Comparison of ENCODE assay signal across 15 mouse cellular contexts in genomic region chr2:174050339-174050685, GRCm38 (mm10). TPM values are rescaled to one million over a fixed set of nuclear protein-coding genes. Genes with fewer than 3 reads are reported as not detected.
DNase-seq lines count a peak whose midpoint lies in the region; ATAC-seq lines count a peak whose summit lies in the region.
"Had no signal": no experiment of that assay in that cellular context is flagged by ENCODE, and none has a peak within 500 bp of the region (broad histone marks: within the 10 kb centered on the region; RNA-seq: fewer than 3 reads in every experiment).

No protein-coding gene starts in this region.

- H3K9ac ChIP-seq in hindbrain, embryonic 16.5 days (ENCODE audit: low read depth, low read length): no peak overlapping the region
- no peak overlapping the region for H3K9ac ChIP-seq in embryonic facial prominence, embryonic 12.5 days
- no peak overlapping the region for H3K9ac ChIP-seq in limb, embryonic 12.5 days (replicated peaks)

- WGBS in hindbrain, embryonic 10.5 days: 14% methylated on average over 3 of the region's 3 CpGs
- WGBS in hindbrain, embryonic 16.5 days: 11% methylated on average over 3 of the region's 3 CpGs
- WGBS in embryonic facial prominence, embryonic 10.5 days: 23% methylated on average over 3 of the region's 3 CpGs
- WGBS in embryonic facial prominence, embryonic 12.5 days: 8% methylated on average over 3 of the region's 3 CpGs
- WGBS in limb, embryonic 12.5 days: 6% methylated on average over 3 of the region's 3 CpGs

- 0 out of 2 replicates have a peak, but pooled peaks cover 6% of the 10 kb centered on the region for H3K9me3 ChIP-seq in hindbrain, embryonic 10.5 days
- H3K9me3 ChIP-seq in hindbrain, embryonic 16.5 days (ENCODE audit: control insufficient read depth, low read length): no peaks in the 10 kb centered on the region; the same call in 1 of the 2 replicates
- H3K9me3 ChIP-seq in embryonic facial prominence, embryonic 10.5 days: 0 out of 2 replicates have a peak, but pooled peaks cover 7% of the 10 kb centered on the region
- H3K9me3 ChIP-seq in embryonic facial prominence, embryonic 12.5 days: peaks cover 6% of the 10 kb centered on the region; the same call in 1 of the 2 replicates
- H3K9me3 ChIP-seq in limb, embryonic 12.5 days: 0 out of 2 replicates have a peak, but pooled peaks cover 8% of the 10 kb centered on the region

- no peak for DNase-seq in hindbrain, embryonic 10.5 days (ENCODE audit: low spot score)
- no peak for DNase-seq in embryonic facial prominence, embryonic 10.5 days (ENCODE audit: low spot score)
- no peak for DNase-seq in c-Kit-positive CD71-positive TER-119-positive erythroid progenitor cells, embryonic 14.5 days (ENCODE audit: low spot score)
- no peak for DNase-seq in thymus, postnatal 4 days
- DNase-seq in retina, embryonic 14.5 days (ENCODE audit: low spot score): no peak
- DNase-seq: adrenal gland, postnatal 36 days; cerebellum, postnatal 25 days; heart, postnatal 10 days; kidney, adult 2 months; kidney, postnatal 4 days; right cerebral cortex, postnatal 25 days had no signal

- ATAC-seq in hindbrain, embryonic 16.5 days: no peak
- ATAC-seq in embryonic facial prominence, embryonic 12.5 days (ENCODE audit: insufficient number of reproducible peaks, insufficient read depth, low FRiP score, low TSS enrichment): no peak
- no peak for ATAC-seq in limb, embryonic 12.5 days (ENCODE audit: insufficient number of reproducible peaks, insufficient read depth, low FRiP score, low TSS enrichment, low read depth)
- ATAC-seq: CD4-positive, CD25-positive, alpha-beta regulatory T cell, adult 4 months had no signal

- peaks cover 50% of the 10 kb centered on the region for H3K4me1 ChIP-seq in hindbrain, embryonic 10.5 days (replicated peaks)
- H3K4me1 ChIP-seq in hindbrain, embryonic 16.5 days (ENCODE audit: control insufficient read depth, insufficient read depth, low read depth, low read length): peaks cover 15% of the 10 kb centered on the region
- peaks cover 36% of the 10 kb centered on the region for H3K4me1 ChIP-seq in embryonic facial prominence, embryonic 10.5 days
- peaks cover 19% of the 10 kb centered on the region for H3K4me1 ChIP-seq in embryonic facial prominence, embryonic 12.5 days
- H3K4me1 ChIP-seq in limb, embryonic 12.5 days (replicated peaks): peaks cover 19% of the 10 kb centered on the region

- H3K4me2 ChIP-seq in hindbrain, embryonic 16.5 days (ENCODE audit: low read length): no peak overlapping the region
- H3K4me2 ChIP-seq in embryonic facial prominence, embryonic 12.5 days (replicated peaks): peak overlapping the region; percentile 18; the same call in 1 of the 2 replicates
- no peak overlapping the region for H3K4me2 ChIP-seq in limb, embryonic 12.5 days

- no peaks in the 10 kb centered on the region for H3K36me3 ChIP-seq in hindbrain, embryonic 10.5 days
- no peaks in the 10 kb centered on the region for H3K36me3 ChIP-seq in hindbrain, embryonic 16.5 days (ENCODE audit: control insufficient read depth, insufficient read depth, low read length)
- no peaks in the 10 kb centered on the region for H3K36me3 ChIP-seq in embryonic facial prominence, embryonic 10.5 days (replicated peaks)
- H3K36me3 ChIP-seq in embryonic facial prominence, embryonic 12.5 days: no peaks in the 10 kb centered on the region
- H3K36me3 ChIP-seq in limb, embryonic 12.5 days: no peaks in the 10 kb centered on the region

- 0 out of 2 replicates have a peak, but pooled peaks cover 7% of the 10 kb centered on the region for H3K27me3 ChIP-seq in hindbrain, embryonic 10.5 days (ENCODE audit: insufficient read depth, poor library complexity, severe bottlenecking)
- H3K27me3 ChIP-seq in hindbrain, embryonic 16.5 days (replicated peaks; ENCODE audit: control insufficient read depth, insufficient read depth, low read length): no peaks in the 10 kb centered on the region
- 0 out of 2 replicates have a peak, but pooled peaks cover 11% of the 10 kb centered on the region for H3K27me3 ChIP-seq in embryonic facial prominence, embryonic 10.5 days (replicated peaks; ENCODE audit: low read depth, poor library complexity, severe bottlenecking)
- H3K27me3 ChIP-seq in embryonic facial prominence, embryonic 12.5 days: no peaks in the 10 kb centered on the region
- peaks cover 10% of the 10 kb centered on the region; the same call in 1 of the 2 replicates for H3K27me3 ChIP-seq in limb, embryonic 12.5 days

- peak overlapping the region; percentile 87 for H3K27ac ChIP-seq in hindbrain, embryonic 10.5 days
- H3K27ac ChIP-seq in hindbrain, embryonic 16.5 days (ENCODE audit: low read depth, low read length): no peak overlapping the region
- H3K27ac ChIP-seq in embryonic facial prominence, embryonic 10.5 days (replicated peaks): peak overlapping the region; percentile 76
- H3K27ac ChIP-seq in embryonic facial prominence, embryonic 12.5 days: peak overlapping the region; percentile 69
- H3K27ac ChIP-seq in limb, embryonic 12.5 days: peak overlapping the region; percentile 54; the same call in 1 of the 2 replicates

- H3K4me3 ChIP-seq in hindbrain, embryonic 10.5 days: 0 out of 2 replicates have a peak overlapping the region, but pooled peaks have one; percentile 3
- no peak overlapping the region for H3K4me3 ChIP-seq in hindbrain, embryonic 16.5 days (ENCODE audit: low read length)
- peak overlapping the region; percentile 27; the same call in 1 of the 2 replicates for H3K4me3 ChIP-seq in embryonic facial prominence, embryonic 10.5 days
- no peak overlapping the region for H3K4me3 ChIP-seq in embryonic facial prominence, embryonic 12.5 days
- no peak overlapping the region for H3K4me3 ChIP-seq in limb, embryonic 12.5 days (replicated peaks)

RNA-seq across cellular contexts. Expression of gene Stx16, which starts 25.8 kb away (rescaled TPM):
- polyA plus RNA-seq in hindbrain, embryonic 10.5 days (2016; fragmentation: Nextera tagmentation; extraction: Ambion mirVana): 8.3 and 9.1 TPM in 2 replicates
- 11.2 and 12.1 TPM in 2 replicates for polyA plus RNA-seq in hindbrain, embryonic 16.5 days (2015; fragmentation: Nextera tagmentation; extraction: Ambion mirVana)
- polyA plus RNA-seq in embryonic facial prominence, embryonic 10.5 days (2016; fragmentation: Nextera tagmentation; extraction: Ambion mirVana): 10.6 and 11.2 TPM in 2 replicates
- 12.9 and 13.4 TPM in 2 replicates for polyA plus RNA-seq in embryonic facial prominence, embryonic 12.5 days (2016; fragmentation: Nextera tagmentation; extraction: Ambion mirVana)
- 12.7 and 13.6 TPM in 2 replicates for polyA plus RNA-seq in limb, embryonic 12.5 days (2016; fragmentation: Nextera tagmentation; extraction: Ambion mirVana)

RNA-seq across cellular contexts. Expression of gene Npepl1, which starts 59.8 kb away (rescaled TPM):
- 35.0 and 37.6 TPM in 2 replicates for polyA plus RNA-seq in hindbrain, embryonic 10.5 days (2016; fragmentation: Nextera tagmentation; extraction: Ambion mirVana)
- 15.2 and 18.1 TPM in 2 replicates for polyA plus RNA-seq in hindbrain, embryonic 16.5 days (2015; fragmentation: Nextera tagmentation; extraction: Ambion mirVana)
- 38.4 and 40.5 TPM in 2 replicates for polyA plus RNA-seq in embryonic facial prominence, embryonic 10.5 days (2016; fragmentation: Nextera tagmentation; extraction: Ambion mirVana)
- 51.3 and 52.4 TPM in 2 replicates for polyA plus RNA-seq in embryonic facial prominence, embryonic 12.5 days (2016; fragmentation: Nextera tagmentation; extraction: Ambion mirVana)
- polyA plus RNA-seq in limb, embryonic 12.5 days (2016; fragmentation: Nextera tagmentation; extraction: Ambion mirVana): 52.6 and 56.6 TPM in 2 replicates

Comparison
In these comparisons a context has a peak if more than half of its experiments do, and no peak if none do; other contexts are left out.
1. H3K4me3 ChIP-seq: peak in hindbrain, embryonic 10.5 days (single experiment) and embryonic facial prominence, embryonic 10.5 days (single experiment); none in hindbrain, embryonic 16.5 days (single experiment), embryonic facial prominence, embryonic 12.5 days (single experiment) and limb, embryonic 12.5 days (single experiment).